Mouse (Mus musculus) ES-E14 (cell line): ENCODE data around the gene Gm7247.

ENCODE experiments used
- HCFC1 ChIP-seq: IDR thresholded peaks from 2 replicates; pipeline ENCODE4 v1.6.1; 2012; ENCODE audit warnings: low read length, inconsistent platforms, borderline replicate concordance; ENCODE audit not compliant: insufficient read depth
- ZNF384 ChIP-seq: IDR thresholded peaks from 2 replicates; pipeline ENCODE4 v1.6.1; 2012; ENCODE audit warnings: low read depth, low read length, inconsistent platforms

DNA sequence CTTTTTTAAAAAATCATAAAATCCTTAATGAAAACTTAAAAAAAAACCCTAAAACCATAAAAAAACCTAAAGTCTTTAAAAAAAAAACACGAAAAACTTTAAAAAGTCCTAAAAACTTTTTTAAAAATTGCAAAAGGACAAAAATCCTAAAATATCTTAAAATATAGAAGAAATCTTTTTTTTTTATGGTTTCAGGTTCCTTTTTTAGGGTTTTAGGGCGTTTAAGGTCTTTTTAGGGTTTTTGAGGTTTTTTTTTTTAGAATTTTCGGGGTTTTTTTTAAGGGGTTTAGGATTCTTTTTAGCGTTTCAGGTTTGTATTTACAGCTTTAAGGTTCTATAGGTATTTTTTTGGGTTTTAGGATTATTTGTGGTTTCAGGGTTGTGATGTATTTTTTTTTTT lies 138.9 kb downstream of the Gm7247 start:
- TF ChIP-seq ZNF384 (no peak), HCFC1 (no peak)
